ENCODE assay signal across 8 mouse cellular contexts in the genomic region with DNA sequence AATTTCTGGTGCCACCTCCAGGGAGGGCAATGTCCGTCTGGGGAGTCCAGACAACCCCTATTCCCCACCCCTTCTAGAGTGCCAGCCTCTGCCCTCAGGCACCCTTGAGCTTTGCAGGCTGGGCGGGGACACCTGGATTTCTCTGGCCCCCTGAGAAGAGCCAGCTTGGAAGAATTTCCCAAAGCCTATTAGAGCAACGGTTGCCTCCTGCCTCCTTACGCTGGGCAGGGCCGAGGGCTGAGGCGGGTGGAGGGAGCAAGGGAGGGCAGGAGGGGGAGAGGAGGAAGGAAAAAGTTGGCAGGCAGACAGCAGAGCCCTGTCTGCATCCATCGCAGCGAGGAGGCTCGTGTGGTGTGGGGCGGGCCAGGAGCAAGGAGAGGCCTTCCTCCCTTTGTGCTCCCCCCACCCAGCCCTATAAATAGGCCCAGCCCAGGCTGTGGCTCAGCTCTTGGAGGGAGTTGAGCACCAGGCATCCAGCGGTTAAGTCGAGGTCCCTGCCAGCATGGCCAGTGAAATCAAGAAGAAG. TPM values are rescaled to one million over a fixed set of nuclear protein-coding genes. Genes with fewer than 3 reads are reported as not detected.
DNase-seq lines count a peak whose midpoint lies in the region; ATAC-seq lines count a peak whose summit lies in the region.

A gene (plus strand): TSS at position 444 of the 526 bp plus-strand sequence.

- 20% methylated on average over 12 of the region's 12 CpGs for WGBS in intestine, embryonic 16.5 days
- WGBS in liver, embryonic 16.5 days (ENCODE audit: insufficient replicate concordance) = 12% methylated on average over 12 of the region's 12 CpGs

- H3K9ac ChIP-seq in intestine, embryonic 16.5 days (ENCODE audit: low read depth, low read length) = no peak within 1 kb of the TSS
- H3K9ac ChIP-seq in liver, embryonic 16.5 days (ENCODE audit: low read depth, low read length) = peak within 1 kb of the TSS; percentile 65

- peak; percentile 84 for ATAC-seq in intestine, embryonic 16.5 days
- ATAC-seq in liver, embryonic 16.5 days (ENCODE audit: low read depth) = peak; percentile 40

- no peaks in the 10 kb centered on the region for H3K36me3 ChIP-seq in intestine, embryonic 16.5 days (ENCODE audit: control insufficient read depth, insufficient read depth, low read length)
- no peaks in the 10 kb centered on the region for H3K36me3 ChIP-seq in liver, embryonic 16.5 days (ENCODE audit: control insufficient read depth, insufficient read depth)

- peak; percentile 85 for DNase-seq in MEL-GATA-1-ER (ENCODE audit: extremely low read depth, low read depth)
- peak; percentile 28 for DNase-seq in brain, adult 2 months (ENCODE audit: low read depth, low spot score)
- DNase-seq in gastrocnemius, postnatal 4 days (ENCODE audit: low spot score in 2 of 2) = peak; percentile 42 to 66
- DNase-seq in ovary, postnatal 36 days (ENCODE audit: low spot score) = peak; percentile 44
- no peak for DNase-seq in layer of hippocampus, postnatal 14 days (ENCODE audit: low spot score in 2 of 2)
- no peak for DNase-seq in natural killer cell, adult 2 months (ENCODE audit: low spot score in 2 of 2)

- H3K9me3 ChIP-seq in intestine, embryonic 16.5 days (ENCODE audit: control insufficient read depth, low read length) = no peaks in the 10 kb centered on the region
- no peaks in the 10 kb centered on the region for H3K9me3 ChIP-seq in liver, embryonic 16.5 days (replicated peaks; ENCODE audit: control insufficient read depth, low read length)

- peaks cover 42% of the 10 kb centered on the region for H3K4me1 ChIP-seq in intestine, embryonic 16.5 days (ENCODE audit: control insufficient read depth, insufficient read depth, low read length)
- H3K4me1 ChIP-seq in liver, embryonic 16.5 days (ENCODE audit: control insufficient read depth, low read depth, low read length) = peaks cover 58% of the 10 kb centered on the region

- H3K4me3 ChIP-seq in intestine, embryonic 16.5 days (ENCODE audit: low read length) = no peak within 1 kb of the TSS
- H3K4me3 ChIP-seq in liver, embryonic 16.5 days (ENCODE audit: low read depth, low read length) = peak within 1 kb of the TSS; percentile 56

- no peaks in the 10 kb centered on the region for H3K27me3 ChIP-seq in intestine, embryonic 16.5 days (replicated peaks; ENCODE audit: control insufficient read depth, insufficient read depth, low read length)
- no peaks in the 10 kb centered on the region for H3K27me3 ChIP-seq in liver, embryonic 16.5 days (ENCODE audit: control insufficient read depth, insufficient read depth, low read depth, low read length)

- H3K27ac ChIP-seq in intestine, embryonic 16.5 days (ENCODE audit: low read length) = no peak within 1 kb of the TSS
- H3K27ac ChIP-seq in liver, embryonic 16.5 days (ENCODE audit: low read length) = peak within 1 kb of the TSS; percentile 94

- H3K4me2 ChIP-seq in intestine, embryonic 16.5 days (ENCODE audit: low read depth, low read length) = no peak within 1 kb of the TSS
- peak within 1 kb of the TSS; percentile 71 for H3K4me2 ChIP-seq in liver, embryonic 16.5 days (ENCODE audit: low read depth, low read length)

RNA-seq across cellular contexts. Expression of the gene that starts here (rescaled TPM):
- 100 to 1,000 TPM; 108 to 109 TPM for total RNA-seq in gastrocnemius, postnatal 4 days (2021)
- polyA plus RNA-seq in intestine, embryonic 16.5 days (2015; fragmentation: Nextera tagmentation; extraction: Ambion mirVana) = 21.8 and 23.2 TPM in 2 replicates
- 75.9 and 78.9 TPM in 2 replicates for polyA plus RNA-seq in liver, embryonic 16.5 days (2015; fragmentation: Nextera tagmentation; extraction: Ambion mirVana)
- 10 to 100 TPM in 1 of 2 experiments, 1 to 10 TPM in 1; 1.5 to 16.2 TPM for total RNA-seq in layer of hippocampus, postnatal 14 days (2021)

Comparison
In these comparisons a context has a peak if more than half of its experiments do, and no peak if none do; other contexts are left out.
1. RNA of the gene that starts here (total RNA-seq): 108 to 109 TPM in gastrocnemius, postnatal 4 days; 1.5 to 16.2 TPM in layer of hippocampus, postnatal 14 days; every median in the first group is over 4 times any median in the second.
2. DNase-seq: peak in MEL-GATA-1-ER (single experiment), brain, adult 2 months (single experiment), gastrocnemius, postnatal 4 days (2 of 2) and ovary, postnatal 36 days (single experiment); none in layer of hippocampus, postnatal 14 days (0 of 2) and natural killer cell, adult 2 months (0 of 2).